Mouse (Mus musculus): ENCODE data around the gene Cyp2b23. TPM values are rescaled to one million over a fixed set of nuclear protein-coding genes. Genes with fewer than 3 reads are reported as not detected.

The Cyp2b23 gene
- not detected in 2 replicates for polyA plus RNA-seq (2012; rRNA removed)

GRCm38 (mm10) chr7:26686337-26686736 lies at the start of gene Cyp2b23:
Gene Cyp2b23, minus strand, starts transcription at chr7:26686437.

GRCm38 (mm10) chr7:26618364-26618763 lies 67.9 kb downstream of the Cyp2b23 start, which contains the start of gene Vmn1r185:
Gene Vmn1r185, minus strand, starts transcription at chr7:26618464.

Other genes with a start within 250 kb of the Cyp2b23 start
- not detected in 2 replicates for gene Nlrp9a, start 151.4 kb downstream of the Cyp2b23 start, polyA plus RNA-seq (2012; rRNA removed)
- gene Vmn1r185, start 68.0 kb downstream of the Cyp2b23 start, polyA plus RNA-seq (2012; rRNA removed), result not detected in 2 replicates
- gene Cyp2b19, start 70.7 kb upstream of the Cyp2b23 start, polyA plus RNA-seq (2012; rRNA removed), result not detected in 2 replicates
- 0.15 and 0.48 TPM in 2 replicates for gene Cyp2g1, start 122.5 kb upstream of the Cyp2b23 start, polyA plus RNA-seq (2012; rRNA removed)
- gene Cyp2a5, start 148.9 kb upstream of the Cyp2b23 start, polyA plus RNA-seq (2012; rRNA removed), result 8.6 and 12.4 TPM in 2 replicates

All from liver, embryonic 18 days (tissue).